Mouse (Mus musculus): ENCODE results near the gene Abcc12.

The Abcc12 gene

DNA sequence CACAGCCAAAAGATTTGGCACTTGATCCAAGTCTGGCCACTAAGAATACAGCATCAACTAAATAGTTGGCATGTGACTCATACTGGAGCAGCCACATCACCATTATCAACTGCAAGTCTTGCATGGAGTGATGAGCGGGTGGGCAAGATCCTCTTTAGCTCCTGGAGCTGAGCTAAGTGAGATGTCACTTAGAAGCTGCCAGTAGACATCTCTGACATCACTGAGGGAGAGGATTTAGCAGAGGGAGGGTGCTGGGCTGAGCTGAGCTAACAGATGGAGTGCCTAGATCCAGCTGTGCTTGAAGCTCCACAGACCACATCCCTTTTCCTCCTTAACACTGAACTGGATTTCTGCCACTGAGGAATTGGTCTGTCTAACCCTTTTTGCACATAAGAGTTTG, 143.1 kb downstream of the Abcc12 start:
- no peak for DNase-seq (ENCODE audit: low read depth in 2 of 2, low spot score in 2 of 2)
